Mouse (Mus musculus) MEL (cell line): ENCODE data around the gene Cyp17a1. TPM values are rescaled to one million over a fixed set of nuclear protein-coding genes. Genes with fewer than 3 reads are reported as not detected.

Experiments used
- DNase-seq: peaks from one replicate; pipeline ENCODE4 v3.0.0; 2011; ENCODE audit warnings: low read depth, low spot score
- H3K27ac ChIP-seq: 2 replicates; pipeline ENCODE4 v1.5.1; 2012; ENCODE audit warnings: low read depth, mild to moderate bottlenecking, control low read depth, low read length, moderate library complexity; ENCODE audit not compliant: control insufficient read depth
- H3K27me3 ChIP-seq, 2 experiments: fragments of 150-350 bp in 1 of 2; sonication (generic) in 1 of 2; 2 replicates each; pipeline ENCODE4 v1.6.1; 2012; ENCODE audit warnings: low read length in 2 of 2, mild to moderate bottlenecking in 2 of 2, improper control_type of control experiment in 1 of 2, moderate library complexity in 1 of 2; ENCODE audit not compliant: insufficient read depth in 2 of 2, control insufficient read depth in 1 of 2
- H3K36me3 ChIP-seq, 2 experiments: 2 replicates each; pipeline ENCODE4 v1.6.1; 2012 to 2014; ENCODE audit warnings: low read length in 2 of 2, improper control_type of control experiment in 1 of 2, inconsistent platforms in 1 of 2, mild to moderate bottlenecking in 1 of 2; ENCODE audit not compliant: insufficient read depth in 2 of 2, control insufficient read depth in 1 of 2
- H3K4me1 ChIP-seq, 2 experiments: fragments of 150-350 bp in 1 of 2; sonication (generic) in 1 of 2; 2 replicates each; pipeline ENCODE4 v1.6.1; 2012; ENCODE audit warnings: low read length in 2 of 2, improper control_type of control experiment in 1 of 2, mild to moderate bottlenecking in 1 of 2; ENCODE audit not compliant: insufficient read depth in 2 of 2, control insufficient read depth in 1 of 2
- H3K4me3 ChIP-seq, 2 experiments: fragments of 150-350 bp in 1 of 2; sonication (generic) in 1 of 2; 2 replicates each; pipeline ENCODE4 v1.5.1; 2012; ENCODE audit warnings: low read depth in 2 of 2, low read length in 2 of 2, mild to moderate bottlenecking in 2 of 2, moderate library complexity in 2 of 2, control low read depth in 1 of 2, improper control_type of control experiment in 1 of 2; ENCODE audit not compliant: control insufficient read depth in 1 of 2, insufficient read depth in 1 of 2
- H3K79me2 ChIP-seq: 2 replicates; pipeline ENCODE4 v1.6.1; 2012; ENCODE audit warnings: mild to moderate bottlenecking, low read length, moderate library complexity; ENCODE audit not compliant: control insufficient read depth, poor library complexity, insufficient read depth
- H3K9ac ChIP-seq: 2 replicates; pipeline ENCODE4 v1.6.1; 2012; ENCODE audit warnings: low read depth, mild to moderate bottlenecking, control low read depth, low read length, moderate library complexity; ENCODE audit not compliant: control insufficient read depth, poor library complexity, severe bottlenecking
- H3K9me3 ChIP-seq: fragments of 150-350 bp; sonication (generic); replicated peaks from 2 replicates; pipeline ENCODE4 v1.6.1; 2012; ENCODE audit warnings: mild to moderate bottlenecking, low read length, improper control_type of control experiment, moderate library complexity; ENCODE audit not compliant: insufficient read depth
- BHLHE40 ChIP-seq: IDR thresholded peaks from 2 replicates; pipeline ENCODE4 v1.6.1; 2012; ENCODE audit warnings: low read depth, mild to moderate bottlenecking, inconsistent platforms, low read length, improper control_type of control experiment, borderline replicate concordance
- EP300 ChIP-seq, 2 experiments: IDR thresholded peaks; 2 replicates each; pipeline ENCODE4 v1.6.1; 2011; ENCODE audit warnings: improper control_type of control experiment in 2 of 2, low read length in 2 of 2, low read depth in 1 of 2, mild to moderate bottlenecking in 1 of 2
- ETS1 ChIP-seq: IDR thresholded peaks from 2 replicates; pipeline ENCODE4 v1.6.1; 2012; ENCODE audit warnings: low read depth, mild to moderate bottlenecking, inconsistent platforms, low read length, improper control_type of control experiment, moderate library complexity
- KAT2A ChIP-seq: conservative IDR thresholded peaks from 2 replicates; pipeline ENCODE4 v1.6.1; 2012; ENCODE audit warnings: low read depth, low read length, improper control_type of control experiment, inconsistent platforms
- MAFK ChIP-seq: IDR thresholded peaks from 2 replicates; pipeline ENCODE4 v1.6.1; 2011; ENCODE audit warnings: low read depth, mild to moderate bottlenecking, low read length, improper control_type of control experiment, borderline replicate concordance
- MAX ChIP-seq: IDR thresholded peaks from 2 replicates; pipeline ENCODE4 v1.6.1; 2011; ENCODE audit warnings: low read length, improper control_type of control experiment
- MEF2A ChIP-seq: IDR thresholded peaks from 2 replicates; pipeline ENCODE4 v1.6.1; 2014; ENCODE audit warnings: low read depth, mild to moderate bottlenecking, inconsistent platforms, low read length, improper control_type of control experiment; ENCODE audit not compliant: poor library complexity, insufficient replicate concordance, severe bottlenecking; ENCODE audit errors: extremely low read depth
- MXI1 ChIP-seq: IDR thresholded peaks from 2 replicates; pipeline ENCODE4 v1.6.1; 2011; ENCODE audit warnings: mild to moderate bottlenecking, low read depth, low read length, improper control_type of control experiment
- NRF1 ChIP-seq: IDR thresholded peaks from 2 replicates; pipeline ENCODE4 v1.6.1; 2014; ENCODE audit warnings: low read depth, mild to moderate bottlenecking, inconsistent platforms, low read length, improper control_type of control experiment, moderate library complexity; ENCODE audit not compliant: poor library complexity, insufficient read depth, severe bottlenecking
- POLR2AphosphoS5 ChIP-seq: IDR thresholded peaks from 2 replicates; pipeline ENCODE4 v1.6.1; 2012; ENCODE audit warnings: low read depth, borderline replicate concordance, mild to moderate bottlenecking, inconsistent platforms, low read length, moderate library complexity, mixed read lengths
- RAD21 ChIP-seq: IDR thresholded peaks from 2 replicates; pipeline ENCODE4 v1.6.1; 2011; ENCODE audit warnings: mild to moderate bottlenecking, low read depth, low read length, improper control_type of control experiment
- SIN3A ChIP-seq: IDR thresholded peaks from 2 replicates; pipeline ENCODE4 v1.6.1; 2012; ENCODE audit warnings: low read length, improper control_type of control experiment, inconsistent platforms
- TBP ChIP-seq: IDR thresholded peaks from 2 replicates; pipeline ENCODE4 v1.8.0; 2011; ENCODE audit warnings: low read depth, low read length, improper control_type of control experiment
- UBTF ChIP-seq: IDR thresholded peaks from 2 replicates; pipeline ENCODE4 v1.6.1; 2012; ENCODE audit warnings: low read depth, mild to moderate bottlenecking, inconsistent platforms, low read length, improper control_type of control experiment, moderate library complexity, borderline replicate concordance; ENCODE audit not compliant: insufficient read depth
- USF1 ChIP-seq: IDR thresholded peaks from 2 replicates; pipeline ENCODE4 v1.6.1; 2014; ENCODE audit warnings: low read depth, mild to moderate bottlenecking, inconsistent platforms, low read length, improper control_type of control experiment, moderate library complexity
- ZC3H11A ChIP-seq: IDR thresholded peaks from 2 replicates; pipeline ENCODE4 v1.6.1; 2012; ENCODE audit warnings: low read depth, mild to moderate bottlenecking, inconsistent platforms, low read length, improper control_type of control experiment
- ZNF384 ChIP-seq: IDR thresholded peaks from 2 replicates; pipeline ENCODE4 v1.6.1; 2012; ENCODE audit warnings: low read depth, mild to moderate bottlenecking, inconsistent platforms, low read length, improper control_type of control experiment
- polyA plus RNA-seq, 2 experiments: library from polyadenylated mRNA; stranded (reverse) in 1 of 2; unstranded in 1 of 2; fragments of >175 nt in 1 of 2; fragments of >200 nt in 1 of 2; gene quantifications; 2 replicates each; pipeline versions ENCODE4 v1.2.1 to v1.2.4; 2012; ENCODE audit warnings: low replicate concordance in 2 of 2, low read depth in 1 of 2; ENCODE audit not compliant: insufficient read length in 2 of 2, insufficient read depth in 1 of 2, missing spikeins in 1 of 2
- total RNA-seq: library from RNA; depleted of rRNA; stranded (reverse); fragments of 300-350 nt; gene quantifications from 2 replicates; pipeline ENCODE4 v1.2.3, GENCODE M21; 2012

Cyp17a1 gene
- total and polyA plus RNA-seq, 3 experiments, result not detected

DNA sequence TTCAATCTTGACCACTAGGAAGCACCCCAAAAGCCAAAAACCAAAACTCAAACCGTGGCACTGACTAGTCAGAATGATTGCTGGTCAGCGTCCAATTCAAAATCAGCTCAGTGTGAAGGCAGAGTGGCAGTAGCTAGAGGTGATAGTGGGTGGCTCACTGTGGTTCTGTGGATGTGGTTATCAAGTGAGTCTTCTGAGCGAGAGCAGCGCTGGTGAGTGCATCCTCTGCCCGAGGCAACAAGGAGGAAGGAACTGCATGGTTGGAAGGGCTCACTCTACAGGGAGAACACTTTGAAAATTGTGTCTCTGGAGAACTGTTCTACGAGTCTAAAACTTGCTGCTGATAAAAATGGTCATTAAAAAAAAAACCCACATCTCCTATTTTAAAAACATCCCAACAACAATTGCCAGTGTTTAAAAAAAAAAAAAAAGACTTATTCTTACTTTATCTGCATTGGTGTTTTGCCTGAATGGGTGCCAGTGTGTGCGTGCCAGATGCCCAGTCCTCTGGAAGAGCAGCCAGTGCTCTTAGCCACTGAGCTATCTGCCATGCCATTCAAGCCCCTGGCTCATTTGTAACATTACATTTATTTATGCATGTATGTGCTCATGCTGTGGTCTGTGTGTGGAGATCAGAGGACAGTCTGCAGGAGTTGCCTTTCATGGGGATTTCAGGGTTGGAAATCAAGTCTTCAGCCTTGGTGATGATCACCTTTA lies 33.0 kb upstream of the Cyp17a1 start (continued):
- no peak for TF ChIP-seq BHLHE40
- TF ChIP-seq TBP, result peak; percentile 75
- no peak for TF ChIP-seq USF1
- peak; percentile 43 for TF ChIP-seq MXI1
- no peak for TF ChIP-seq ZC3H11A
- TF ChIP-seq RAD21, result no peak
- TF ChIP-seq SIN3A, result peak; percentile 48; the same call in 1 of the 2 replicates
- TF ChIP-seq ETS1, result peak; percentile 20; the same call in 1 of the 2 replicates
- TF ChIP-seq UBTF, result no peak
- TF ChIP-seq MAFK, result no peak

DNA sequence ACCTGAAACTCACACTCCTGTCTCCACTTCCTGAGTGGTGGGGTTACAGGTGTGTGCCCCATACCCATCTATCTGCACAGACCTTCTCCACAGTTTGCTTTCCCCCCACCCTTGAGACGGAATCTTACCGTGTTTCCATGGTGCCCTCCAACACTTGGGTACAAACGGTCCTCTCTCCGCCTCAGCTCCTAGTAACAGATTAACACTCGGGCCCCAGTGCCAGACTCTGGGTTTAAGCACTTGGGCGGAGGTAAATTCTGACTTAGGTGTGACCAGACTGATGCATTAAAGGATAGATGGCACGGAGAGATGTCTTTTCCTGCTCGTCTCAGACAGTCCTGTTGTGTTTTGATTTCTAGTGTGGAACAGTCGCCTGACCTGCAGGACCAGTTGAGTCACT lies 28.2 kb upstream of the Cyp17a1 start:
- no peak for DNase-seq
- peaks cover 0 to 17% of the 10 kb centered on the region in 2 experiments; a peak in 2 of 4 replicates for H3K36me3 ChIP-seq
- H3K9ac ChIP-seq, result no peak overlapping the region
- H3K4me3 ChIP-seq, result no peak overlapping the region
- TF ChIP-seq KAT2A (no peak), ZNF384 (no peak), MEF2A (no peak), POLR2AphosphoS5 (no peak), EP300 (IDR thresholded peaks at IDR 0.05; ENCODE audit: low read depth in 1 of 2, low read length in 2 of 2) (no peak), NRF1 (no peak), ZC3H11A (no peak), SIN3A (no peak), MAFK (no peak), MAX (no peak)
- no peaks in the 10 kb centered on the region for H3K9me3 ChIP-seq
- H3K4me1 ChIP-seq, result peaks cover 9 to 33% of the 10 kb centered on the region in 2 experiments
- H3K79me2 ChIP-seq, result no peaks in the 10 kb centered on the region; the same call in 1 of the 2 replicates
- H3K27me3 ChIP-seq, result no peaks in the 10 kb centered on the region
- H3K27ac ChIP-seq, result no peak overlapping the region
